Mouse (Mus musculus) heart, embryonic 14.5 days (tissue): ENCODE data around the gene Gusb. TPM values are rescaled to one million over a fixed set of nuclear protein-coding genes. Genes with fewer than 3 reads are reported as not detected.
A peak's percentile ranks its signal among the peaks of the same experiment; 100 is the strongest.

Experiments
- ATAC-seq: fragments of 200-750 bp; cut with Nextera tagmentation; 2 replicates; pipeline ENCODE4 v1.8.0; 2017; ENCODE audit warnings: low read depth, moderate TSS enrichment; ENCODE audit not compliant: insufficient number of reproducible peaks, insufficient read depth, low FRiP score
- H3K27ac ChIP-seq, 2 experiments: fragments of 200-500 bp in 1 of 2; fragments of 300-500 bp in 1 of 2; sonication (generic) in 1 of 2; replicated peaks in 1 of 2; 2 replicates each; pipeline ENCODE4 v1.5.1; 2012 to 2014; ENCODE audit warnings: low read depth in 2 of 2, low read length in 2 of 2, control low read depth in 1 of 2, mild to moderate bottlenecking in 1 of 2, mixed read lengths in 1 of 2; ENCODE audit not compliant: control insufficient read depth in 1 of 2, insufficient read depth in 1 of 2
- H3K27me3 ChIP-seq: fragments of 300-500 bp; sonication (generic); 2 replicates; pipeline ENCODE4 v1.6.1; 2014; ENCODE audit warnings: mild to moderate bottlenecking, low read length, control low read depth; ENCODE audit not compliant: control insufficient read depth, insufficient read depth
- H3K36me3 ChIP-seq: fragments of 300-500 bp; sonication (generic); 2 replicates; pipeline ENCODE4 v1.6.1; 2014; ENCODE audit warnings: mild to moderate bottlenecking, control low read depth, low read length, mixed read lengths; ENCODE audit not compliant: control insufficient read depth, insufficient read depth
- H3K4me1 ChIP-seq, 2 experiments: fragments of 200-500 bp in 1 of 2; fragments of 300-500 bp in 1 of 2; sonication (generic) in 1 of 2; 2 replicates each; pipeline ENCODE4 v1.6.1; 2012 to 2014; ENCODE audit warnings: low read length in 2 of 2, control low read depth in 1 of 2, mixed read lengths in 1 of 2; ENCODE audit not compliant: control insufficient read depth in 2 of 2, insufficient read depth in 2 of 2
- H3K4me2 ChIP-seq: fragments of 300-500 bp; sonication (generic); 2 replicates; pipeline ENCODE4 v1.6.1; 2014; ENCODE audit warnings: mild to moderate bottlenecking, low read length
- H3K4me3 ChIP-seq, 2 experiments: fragments of 200-500 bp in 1 of 2; fragments of 300-500 bp in 1 of 2; sonication (generic) in 1 of 2; 2 replicates each; pipeline ENCODE4 v1.5.1; 2012 to 2014; ENCODE audit warnings: low read length in 2 of 2, mild to moderate bottlenecking in 2 of 2, control low read depth in 1 of 2, low read depth in 1 of 2, moderate library complexity in 1 of 2; ENCODE audit not compliant: control insufficient read depth in 1 of 2, insufficient read depth in 1 of 2
- H3K9ac ChIP-seq: fragments of 300-500 bp; sonication (generic); 2 replicates; pipeline ENCODE4 v1.6.1; 2014; ENCODE audit warnings: mild to moderate bottlenecking, low read length
- H3K9me3 ChIP-seq: fragments of 300-500 bp; sonication (generic); 2 replicates; pipeline ENCODE4 v1.6.1; 2016; ENCODE audit warnings: low read length, control low read depth; ENCODE audit not compliant: control insufficient read depth
- WGBS: fragments of 180-500 bp; shearing (Covaris S2); extraction: QIAGEN DNeasy Blood & Tissue Kit; methylation state at CpG from one replicate; pipeline ENCODE4 v1.1.7; 2014; 5-methylcytosine and 5-hydroxymethylcytosine counted together
- polyA plus RNA-seq: library from polyadenylated mRNA; unstranded; fragments of >200 nt; fragmentation: Nextera tagmentation; extraction: Ambion mirVana; gene quantifications from 2 replicates; pipeline ENCODE4 v1.2.1, GENCODE M21; 2014

Gusb gene
- polyA plus RNA-seq, 1 experiment from 2014 or later = 49.2 TPM

DNA sequence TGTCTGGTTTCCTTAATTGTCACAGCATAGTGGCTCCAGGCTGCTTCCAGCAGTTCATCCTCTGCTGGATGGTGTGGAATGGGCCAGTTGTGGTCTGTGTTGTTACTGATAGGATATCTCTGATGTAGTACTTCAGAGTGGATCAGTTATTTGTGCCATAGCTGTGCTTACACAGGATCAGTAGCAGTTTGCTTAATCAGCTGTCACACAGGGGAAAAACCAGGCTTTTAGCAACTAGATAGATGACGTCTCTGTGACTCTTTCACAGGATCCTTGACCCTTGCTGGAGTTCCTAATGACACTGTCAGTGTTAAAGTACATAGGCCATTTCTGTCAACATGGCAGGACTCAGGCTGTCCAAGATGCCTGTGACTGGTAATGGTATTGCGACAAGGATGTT lies 31.0 kb upstream of the Gusb start:
- Histone ChIP-seq H3K27me3 (no peaks in the 10 kb centered on the region), H3K4me1 (peaks cover 0 to 4% of the 10 kb centered on the region in 2 experiments; a peak in 1 of 4 replicates), H3K9me3 (no peaks in the 10 kb centered on the region), H3K9ac (no peak overlapping the region), H3K36me3 (peaks cover 30% of the 10 kb centered on the region), H3K4me3 (no peak overlapping the region), H3K27ac (no peak overlapping the region), H3K4me2 (no peak overlapping the region)
- 59% methylated on average over 2 of the region's 2 CpGs for WGBS
- no peak for ATAC-seq

DNA sequence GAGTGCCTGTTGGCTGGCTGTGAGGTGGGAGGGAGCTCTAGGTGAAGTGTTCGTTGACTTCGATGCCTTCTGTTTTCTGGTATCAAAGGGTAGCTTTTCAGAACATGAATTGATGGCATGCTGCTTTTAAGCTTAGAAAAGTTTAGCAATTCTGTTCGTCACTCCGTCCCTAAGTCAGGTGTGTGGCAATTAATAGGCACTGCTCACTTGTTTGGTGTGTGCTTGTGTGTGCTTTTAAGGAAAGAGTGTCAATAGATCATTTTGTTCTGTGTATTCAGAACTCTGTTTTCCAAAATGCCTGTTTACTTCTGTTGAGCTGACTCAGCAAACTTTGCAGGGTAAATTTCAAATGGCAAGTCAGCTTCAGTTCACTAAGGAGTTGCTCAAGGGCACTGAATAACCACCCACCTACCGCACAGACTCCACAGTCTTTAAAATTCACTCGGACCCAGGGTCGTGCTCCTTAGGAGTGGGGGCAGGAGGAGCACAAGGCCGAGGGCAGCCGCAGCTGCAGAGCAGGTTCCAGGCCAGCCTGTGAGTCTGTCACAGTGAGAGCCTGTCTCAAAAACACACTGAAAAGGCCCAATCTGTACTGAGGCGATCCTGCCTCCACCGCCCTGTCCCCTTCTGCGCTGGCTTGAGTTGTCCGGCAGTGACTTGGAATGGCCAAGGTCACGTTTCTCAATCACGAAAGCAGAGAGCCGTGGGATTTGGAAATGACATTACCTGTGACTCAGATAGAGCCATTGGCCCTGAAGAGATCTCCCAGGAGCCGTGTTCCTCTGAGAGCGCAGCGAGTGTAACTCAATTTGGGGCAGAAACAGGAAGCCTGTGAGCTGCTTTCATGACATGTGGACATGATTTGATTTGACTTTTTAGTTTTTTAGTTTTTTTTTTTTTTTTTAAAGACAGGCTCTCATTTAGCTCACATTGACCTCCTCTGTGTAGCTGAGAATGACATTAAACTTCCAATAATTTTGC lies 28.9 kb upstream of the Gusb start:
- Histone ChIP-seq H3K4me3 (no peak overlapping the region), H3K27me3 (no peaks in the 10 kb centered on the region), H3K9me3 (no peaks in the 10 kb centered on the region), H3K36me3 (peaks cover 18% of the 10 kb centered on the region), H3K9ac (no peak overlapping the region), H3K4me2 (no peak overlapping the region), H3K4me1 (peaks cover 0 to 4% of the 10 kb centered on the region in 2 experiments; a peak in 1 of 4 replicates), H3K27ac (no peak overlapping the region)
- no peak for ATAC-seq
- WGBS = 94% methylated on average over 19 of the region's 19 CpGs

DNA sequence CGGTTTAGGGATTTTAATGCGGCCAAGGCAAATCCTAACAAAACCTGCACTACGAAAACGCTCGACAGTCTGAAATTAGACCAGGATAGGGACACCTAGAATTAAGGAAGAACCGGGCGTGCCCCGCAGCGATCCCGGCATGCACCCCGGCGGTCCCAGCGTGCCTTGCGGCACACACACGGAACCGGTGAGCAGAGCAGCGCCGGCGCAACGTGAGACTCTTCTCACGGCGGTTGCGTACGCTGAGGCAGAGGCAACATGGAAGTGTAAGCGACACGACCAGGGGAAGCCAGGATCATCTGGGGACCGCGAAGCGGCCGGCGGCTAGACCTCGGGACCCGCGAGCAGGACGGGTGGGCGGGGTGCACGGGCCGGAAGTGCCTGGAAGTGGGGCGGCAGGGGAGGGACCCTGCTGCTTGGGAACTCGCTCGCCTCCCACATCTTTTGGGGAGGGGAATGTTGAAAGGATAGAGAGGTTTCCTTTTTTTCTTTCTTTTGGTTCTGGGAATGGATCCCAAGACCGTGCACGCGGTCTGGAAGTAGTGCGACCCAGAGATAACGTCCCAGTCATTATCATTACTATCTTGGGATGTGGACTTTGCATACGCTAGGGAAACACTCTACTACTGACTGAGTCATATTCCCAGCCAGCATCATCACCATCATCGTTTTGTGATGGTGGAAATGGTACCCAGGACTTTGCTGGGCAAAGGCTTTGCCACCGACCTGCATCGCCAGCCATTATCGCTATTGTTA lies 26.5 kb upstream of the Gusb start, which contains the start of the genes Asl and Crcp:
Gene Asl (minus strand): TSS at position 106 of the 756 bp plus-strand sequence.
Gene Crcp (plus strand): TSS at position 149 of the 756 bp plus-strand sequence.
- whole genome bisulfite sequencing = 1% methylated on average over 51 of the region's 51 CpGs
- ATAC-seq = peak; percentile 80
- H3K4me1 ChIP-seq = peaks cover 1 to 8% of the 10 kb centered on the region in 2 experiments; a peak in 2 of 4 replicates
- H3K36me3 ChIP-seq = no peaks in the 10 kb centered on the region
- H3K9ac ChIP-seq = peak within 1 kb of the TSS; percentile 82
- peak within 1 kb of the TSS; percentile 82 to 92 for H3K27ac ChIP-seq
- H3K4me3 ChIP-seq = peak within 1 kb of the TSS; percentile 76 to 82
- no peaks in the 10 kb centered on the region; the same call in 1 of the 2 replicates for H3K27me3 ChIP-seq
- peak within 1 kb of the TSS; percentile 85 for H3K4me2 ChIP-seq
- no peaks in the 10 kb centered on the region for H3K9me3 ChIP-seq

DNA sequence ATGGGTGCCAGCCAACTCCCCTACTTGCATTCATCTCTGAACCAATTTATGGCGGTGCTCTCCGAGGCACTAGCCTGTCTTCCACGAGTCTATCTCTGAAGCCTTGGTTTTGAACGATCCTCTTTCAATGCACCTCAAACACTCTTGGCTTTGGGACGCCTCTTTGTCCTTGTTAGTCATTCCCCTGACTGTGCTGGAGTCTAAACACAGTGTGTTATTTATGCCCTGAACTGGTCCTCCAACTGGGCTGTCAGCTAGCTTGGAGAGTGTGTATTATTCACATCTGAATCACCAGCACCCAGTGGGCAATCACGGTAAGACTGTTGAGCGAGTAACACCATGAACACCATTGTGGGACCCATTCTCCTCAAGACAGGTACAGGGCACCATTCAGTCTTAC lies 24.8 kb upstream of the Gusb start:
- Histone ChIP-seq H3K27ac (no peak overlapping the region), H3K4me2 (no peak overlapping the region), H3K27me3 (no peaks in the 10 kb centered on the region; the same call in 1 of the 2 replicates), H3K9me3 (no peaks in the 10 kb centered on the region), H3K4me3 (no peak overlapping the region), H3K4me1 (peaks cover 2 to 13% of the 10 kb centered on the region in 2 experiments; a peak in 3 of 4 replicates), H3K36me3 (no peaks in the 10 kb centered on the region), H3K9ac (no peak overlapping the region)
- ATAC-seq = no peak
- WGBS = 80% methylated on average over 7 of the region's 7 CpGs

DNA sequence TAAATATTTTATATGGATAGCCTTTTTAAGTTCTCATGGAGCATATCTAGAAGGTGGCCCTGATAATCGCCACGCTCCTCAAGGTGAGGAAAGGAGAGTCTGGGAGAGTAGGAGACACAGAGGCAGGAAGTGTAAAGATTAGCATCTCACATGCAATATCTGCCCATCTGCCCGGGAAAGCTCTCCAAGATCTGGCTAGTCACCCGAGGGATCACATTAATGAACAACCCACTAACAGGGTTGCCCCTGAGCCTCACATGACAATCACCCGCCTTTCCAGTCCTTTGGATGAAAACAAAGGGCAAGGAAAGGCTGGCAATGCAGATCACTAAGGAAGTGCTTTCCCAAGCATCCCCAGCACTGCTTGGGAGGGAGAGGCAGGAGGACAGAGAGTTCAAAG lies 24.3 kb upstream of the Gusb start:
- H3K9ac ChIP-seq = no peak overlapping the region
- WGBS = 63% methylated on average over 5 of the region's 5 CpGs
- no peak overlapping the region for H3K4me2 ChIP-seq
- no peak overlapping the region for H3K27ac ChIP-seq
- peaks cover 2 to 13% of the 10 kb centered on the region in 2 experiments; a peak in 3 of 4 replicates for H3K4me1 ChIP-seq
- no peaks in the 10 kb centered on the region for H3K36me3 ChIP-seq
- H3K9me3 ChIP-seq = no peaks in the 10 kb centered on the region
- H3K4me3 ChIP-seq = no peak overlapping the region
- no peaks in the 10 kb centered on the region; the same call in 1 of the 2 replicates for H3K27me3 ChIP-seq
- no peak for ATAC-seq

DNA sequence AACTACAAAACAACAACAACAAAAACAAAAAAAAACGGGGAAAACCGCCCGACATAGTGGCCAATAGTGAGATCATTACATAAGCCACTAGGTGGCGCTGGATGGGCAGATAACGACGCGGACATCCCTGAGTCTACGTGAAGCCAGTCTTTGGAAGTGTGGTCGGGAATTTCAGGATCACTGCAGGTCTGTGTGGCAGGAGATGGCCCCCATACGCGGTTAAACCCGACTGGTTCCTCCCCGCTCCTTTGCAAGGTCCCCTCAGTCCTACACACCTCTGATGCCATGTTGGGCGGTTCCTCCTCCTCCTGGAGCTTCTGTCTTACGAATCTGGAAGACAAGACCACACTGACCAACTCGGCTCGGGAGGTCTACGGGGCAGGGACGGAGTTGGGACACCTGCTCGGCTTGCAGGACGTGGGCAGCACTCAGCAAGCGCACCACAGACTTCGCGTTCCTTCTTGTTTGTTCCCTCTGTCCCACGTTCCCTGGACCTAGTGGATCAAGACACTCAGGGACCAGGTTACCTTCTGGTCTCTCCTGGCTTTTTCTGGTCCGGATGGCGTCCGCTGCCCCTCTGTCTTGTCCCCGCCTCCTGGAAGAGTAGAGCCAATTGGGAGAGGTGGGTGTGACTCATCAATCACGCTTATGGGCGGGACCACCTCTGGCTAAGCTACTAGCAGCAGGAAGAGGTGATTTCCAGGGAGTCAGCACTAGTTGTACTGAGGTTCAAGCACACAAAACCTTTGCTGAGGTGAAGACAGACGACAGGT lies 21.1 kb upstream of the Gusb start:
- H3K4me3 ChIP-seq = peak overlapping the region; percentile 46 to 68
- H3K4me1 ChIP-seq = peaks cover 5 to 9% of the 10 kb centered on the region in 2 experiments
- H3K9ac ChIP-seq = peak overlapping the region; percentile 56
- peak overlapping the region; percentile 66 for H3K4me2 ChIP-seq
- 0% methylated on average over 32 of the region's 32 CpGs for WGBS
- H3K36me3 ChIP-seq = no peaks in the 10 kb centered on the region
- H3K9me3 ChIP-seq = no peaks in the 10 kb centered on the region
- H3K27me3 ChIP-seq = no peaks in the 10 kb centered on the region; the same call in 1 of the 2 replicates
- peak overlapping the region; percentile 33 to 44; a peak in 3 of 4 replicates for H3K27ac ChIP-seq
- peak; percentile 86 for ATAC-seq
